Mouse (Mus musculus): Measurements from ENCODE around the gene Wdr20.
A peak's percentile ranks its signal among the peaks of the same experiment; 100 is the strongest.

Wdr20 gene

DNA sequence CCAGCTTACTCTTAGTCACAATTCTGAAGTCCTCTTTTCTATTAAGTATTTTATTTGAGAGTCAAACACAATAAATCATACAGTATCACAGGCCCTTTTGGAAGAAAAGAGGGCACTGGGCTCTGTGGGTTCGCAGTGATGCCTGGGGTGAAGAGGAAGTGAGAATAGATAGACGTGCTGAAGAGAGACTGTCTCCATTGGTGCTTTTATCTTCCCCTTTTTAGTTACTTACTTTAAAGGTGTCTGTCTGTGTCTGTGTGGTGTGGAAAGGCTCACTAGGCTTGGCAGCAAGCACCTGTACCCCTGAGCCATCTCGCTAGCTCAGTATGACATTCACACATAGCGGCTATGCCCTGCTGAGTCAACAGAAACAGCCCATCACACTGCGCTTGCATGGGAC is 40.1 kb downstream of the Wdr20 start:
- no peak for DNase-seq (ENCODE audit: low read depth)

DNA sequence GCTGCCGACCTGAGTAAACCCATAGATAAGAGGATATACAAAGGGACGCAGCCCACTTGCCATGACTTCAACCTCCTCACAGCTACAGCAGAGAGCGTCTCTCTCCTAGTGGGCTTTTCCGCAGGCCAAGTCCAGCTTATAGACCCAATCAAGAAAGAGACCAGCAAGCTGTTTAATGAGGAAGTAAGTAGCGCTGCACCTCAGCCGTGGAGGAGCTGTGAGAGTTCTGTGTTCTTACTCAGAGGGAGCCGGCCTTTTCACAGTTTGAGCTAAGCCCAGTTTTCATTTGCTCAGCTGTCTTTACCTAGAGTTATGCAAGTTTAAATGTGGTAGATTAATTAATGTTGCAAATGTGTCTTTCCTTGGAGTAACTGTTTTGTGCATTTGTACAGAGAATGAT is 41.6 kb downstream of the Wdr20 start:
- no peak for DNase-seq (ENCODE audit: low read depth)

DNA sequence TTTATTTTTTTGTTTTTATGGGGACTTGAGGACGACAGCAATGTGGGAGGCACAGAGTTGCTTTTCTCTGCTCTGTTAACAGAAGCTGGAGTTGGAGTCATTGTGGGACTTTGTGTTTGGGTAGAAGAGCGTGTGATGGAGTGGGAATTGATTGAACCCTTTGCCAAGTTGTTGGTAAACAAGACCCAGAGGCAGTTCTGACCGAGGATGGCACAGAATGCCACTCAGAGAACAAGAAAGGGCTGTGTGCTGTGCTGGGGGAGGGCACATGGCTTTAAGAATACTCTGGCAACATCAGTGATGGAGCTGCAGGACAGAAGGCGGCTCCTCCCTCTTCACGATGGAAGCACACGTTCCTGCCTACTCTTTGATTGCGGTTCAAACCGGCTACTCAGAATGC is 43.4 kb downstream of the Wdr20 start:
- no peak for DNase-seq (ENCODE audit: low read depth)

DNA sequence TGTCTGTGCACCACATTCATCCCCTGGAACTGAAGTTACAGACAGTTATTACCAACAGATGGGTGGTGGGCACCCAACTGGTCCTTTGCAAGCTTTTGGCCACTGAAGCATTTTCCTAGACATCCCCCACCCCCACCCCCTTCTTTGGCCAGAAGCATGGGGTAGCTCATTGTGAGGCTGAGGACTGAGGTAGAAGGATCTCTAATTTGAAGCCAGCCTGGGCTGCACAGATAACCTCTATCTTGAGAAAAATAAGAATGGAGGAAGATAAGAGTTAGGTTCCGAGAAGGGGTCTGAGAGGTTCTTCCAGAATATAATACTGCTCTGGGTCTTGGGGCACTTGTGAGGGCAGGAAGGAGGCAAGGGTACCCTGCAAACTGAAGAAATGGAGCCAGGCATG is 44.5 kb downstream of the Wdr20 start:
- no peak for DNase-seq (ENCODE audit: low read depth)

DNA sequence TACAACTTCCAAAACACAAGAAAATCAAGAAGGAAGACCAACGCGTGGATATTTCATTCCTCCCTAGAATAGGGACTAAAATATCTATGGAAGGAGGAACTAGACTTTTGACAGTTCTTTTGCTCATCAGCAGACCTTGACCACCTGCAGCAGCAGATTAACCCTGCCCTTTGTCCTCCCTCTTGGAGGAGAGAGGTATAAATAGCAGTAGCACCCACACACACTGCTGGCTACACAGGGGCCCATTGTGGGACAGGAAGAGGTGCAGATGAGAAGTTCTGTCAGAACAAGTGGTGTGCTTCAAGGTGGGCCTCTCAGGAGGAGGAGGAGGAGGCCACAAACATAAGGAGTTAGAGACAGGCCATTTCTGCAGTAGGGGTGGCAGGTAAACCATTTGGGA is 46.5 kb downstream of the Wdr20 start:
- DNase-seq (ENCODE audit: low read depth) = no peak

DNA sequence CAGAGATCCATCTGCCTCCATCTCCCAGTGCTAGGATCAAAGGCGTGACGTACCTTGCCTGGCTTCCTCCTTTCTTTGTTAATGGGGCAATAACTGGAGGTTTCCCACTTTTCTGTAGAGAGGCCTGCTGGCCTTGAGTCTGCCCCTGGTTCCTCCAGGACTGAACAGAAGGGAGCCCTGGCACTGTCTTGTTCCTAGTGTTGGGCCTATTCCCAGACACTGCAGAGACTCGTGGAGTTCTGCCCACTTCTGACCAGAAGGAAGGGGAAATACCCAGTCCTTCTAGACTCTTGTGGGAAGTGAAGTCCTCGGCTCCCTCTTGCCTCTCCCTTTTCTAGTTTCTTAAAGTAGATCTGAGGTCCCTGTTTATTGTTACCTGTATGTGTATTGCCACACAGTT is 48.5 kb downstream of the Wdr20 start:
- DNase-seq (ENCODE audit: low read depth) = no peak

DNA sequence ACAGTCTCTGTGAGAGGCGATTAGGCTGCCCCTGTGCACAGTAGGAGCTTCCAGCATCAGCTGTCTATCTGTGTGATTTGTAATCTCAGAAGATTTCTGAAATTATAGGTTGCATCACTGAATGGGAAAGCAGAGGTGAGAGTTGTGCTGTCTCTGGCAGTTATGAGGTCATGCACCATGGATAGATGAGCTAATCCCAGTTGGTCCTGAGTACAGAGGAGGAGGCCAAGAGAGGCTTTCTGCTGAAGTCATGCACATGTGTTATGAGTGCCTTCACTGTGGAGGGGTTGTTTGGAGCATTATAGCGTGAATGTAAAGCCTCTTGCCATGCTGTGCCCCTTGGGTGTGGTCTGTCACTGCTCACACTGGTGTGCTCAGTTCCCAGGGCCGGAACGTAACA is 52.8 kb downstream of the Wdr20 start:
- DNase-seq (ENCODE audit: low read depth) = no peak

DNA sequence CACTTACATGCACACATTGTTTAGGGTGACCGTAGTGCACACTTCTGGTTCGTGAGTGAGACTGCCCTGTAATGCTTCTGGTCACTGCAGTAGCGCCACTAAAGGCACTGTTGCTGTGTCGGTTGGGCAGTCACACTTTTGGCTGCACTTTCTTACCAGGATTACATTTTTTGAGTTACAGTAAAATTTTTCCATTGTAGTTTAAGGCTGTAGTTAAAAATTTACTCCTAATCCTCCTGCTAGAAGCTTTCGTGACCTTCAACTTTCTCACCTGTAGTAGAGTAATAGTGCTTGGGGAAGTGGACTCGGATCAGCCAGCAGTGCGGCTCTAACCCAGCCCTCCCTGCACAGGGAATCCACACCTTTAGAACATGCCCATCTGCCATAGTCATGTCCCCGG is 53.3 kb downstream of the Wdr20 start:
- DNase-seq (ENCODE audit: low read depth) = no peak

DNA sequence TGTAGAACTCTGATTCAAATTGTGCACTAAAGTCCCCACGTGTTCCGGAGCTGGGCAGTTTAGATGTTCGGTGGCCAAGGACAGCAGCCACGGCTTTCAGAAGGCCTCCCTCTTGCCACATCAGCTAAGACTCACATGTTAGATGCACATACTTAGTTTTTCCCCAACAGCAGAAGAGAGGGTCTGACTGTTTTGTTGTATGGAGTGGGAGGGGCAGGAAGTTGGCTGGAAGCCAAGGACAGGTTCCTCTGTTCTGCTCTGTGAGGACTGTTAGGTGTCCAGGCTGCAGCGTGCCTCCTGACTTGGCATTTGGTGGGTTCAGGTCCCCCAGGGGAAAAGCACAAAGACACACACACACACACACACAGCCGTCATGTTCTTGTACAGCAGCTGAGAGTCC is 57.3 kb downstream of the Wdr20 start:
- peak; percentile 53 for DNase-seq (ENCODE audit: low read depth)

DNA sequence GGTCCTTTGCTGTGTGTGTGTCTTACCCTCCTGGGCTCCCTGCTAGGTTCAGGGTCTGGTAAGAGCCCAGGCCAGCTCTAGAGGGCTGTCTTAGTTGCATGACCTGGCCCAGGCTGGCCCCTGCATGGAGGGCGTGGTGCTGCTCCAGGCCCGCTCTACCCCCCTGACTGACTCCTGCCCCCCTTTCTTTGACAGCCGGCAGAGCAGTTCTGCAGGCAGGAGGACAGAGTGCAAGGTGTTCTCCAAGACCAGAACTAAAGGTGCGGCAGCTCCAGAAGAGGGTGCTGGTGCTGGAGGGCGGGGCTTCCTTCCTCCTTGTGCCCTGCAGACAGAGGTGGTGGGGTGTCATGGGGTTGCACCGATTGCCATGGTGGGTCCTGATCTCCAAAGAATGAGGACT is 59.0 kb downstream of the Wdr20 start:
- no peak for DNase-seq (ENCODE audit: low read depth)

DNA sequence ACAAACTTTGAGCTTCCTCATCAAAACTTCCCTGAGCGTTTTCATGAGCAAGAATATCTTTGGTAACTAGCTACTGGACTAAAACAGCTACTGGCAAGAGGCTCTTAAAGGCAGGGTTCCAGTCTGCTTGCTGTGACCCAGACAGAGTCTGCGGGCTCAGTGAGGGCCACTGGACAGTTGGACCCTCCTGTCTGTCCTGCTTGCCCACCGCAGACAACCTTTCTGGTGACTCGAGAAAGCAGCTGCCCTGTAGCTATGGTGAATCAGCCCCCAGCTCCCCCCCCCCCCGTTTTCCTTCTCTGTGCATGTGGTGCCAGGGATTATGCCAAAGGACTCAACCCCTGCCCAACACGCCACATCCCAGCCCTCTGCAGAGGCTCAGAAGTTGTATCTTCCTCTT is 59.5 kb downstream of the Wdr20 start:
- no peak for DNase-seq (ENCODE audit: low read depth)

DNA sequence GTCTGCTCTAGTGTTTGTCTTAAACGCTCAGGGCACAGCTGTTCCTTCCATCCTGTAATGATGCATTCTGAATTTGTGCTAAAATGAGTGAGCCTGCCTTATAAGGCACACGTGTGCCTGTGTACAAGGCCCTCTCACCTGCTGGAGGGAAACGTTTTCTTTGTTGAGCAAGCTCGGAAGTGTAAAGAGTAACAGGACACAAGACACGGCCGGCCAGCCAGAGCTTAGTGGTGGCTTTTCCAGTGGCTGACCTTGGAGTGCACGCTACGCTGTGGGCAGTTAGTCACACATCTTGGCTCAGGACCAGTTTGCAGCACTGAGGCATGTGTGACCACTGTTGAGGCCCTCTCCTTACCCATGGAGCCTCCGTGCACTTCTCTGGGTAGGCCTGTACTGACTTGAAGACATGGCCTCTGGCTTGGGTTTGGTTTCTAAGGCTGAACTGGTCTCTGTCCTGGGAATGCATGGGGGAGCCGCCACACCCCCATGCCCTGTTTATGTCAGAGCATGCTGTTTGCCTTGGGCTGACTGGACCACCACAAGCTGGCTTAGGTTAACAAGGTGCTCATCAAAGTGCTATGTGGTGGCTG is 60.2 kb downstream of the Wdr20 start:
- DNase-seq (ENCODE audit: low read depth) = peak; percentile 97

DNA sequence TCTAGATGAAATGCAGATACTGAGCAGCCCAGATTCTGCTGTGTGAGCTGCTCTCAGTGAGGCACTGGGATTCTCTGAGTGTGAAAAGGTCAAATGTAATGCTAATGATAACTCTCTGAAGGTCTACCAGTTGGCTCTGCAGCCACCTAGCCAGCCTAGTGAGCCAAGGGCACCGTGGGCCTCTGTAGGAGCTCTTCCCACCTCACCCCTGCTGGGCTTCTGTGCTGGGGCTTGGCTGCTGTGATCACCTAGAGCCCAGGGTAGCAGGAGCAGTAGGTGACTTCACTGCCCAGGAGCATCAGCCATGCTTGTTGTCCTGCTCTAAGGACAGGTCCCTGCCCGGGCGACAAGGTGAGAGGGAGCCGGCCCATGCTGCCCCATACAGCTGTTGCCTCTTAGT is 61.5 kb downstream of the Wdr20 start:
- DNase-seq (ENCODE audit: low read depth) = no peak

DNA sequence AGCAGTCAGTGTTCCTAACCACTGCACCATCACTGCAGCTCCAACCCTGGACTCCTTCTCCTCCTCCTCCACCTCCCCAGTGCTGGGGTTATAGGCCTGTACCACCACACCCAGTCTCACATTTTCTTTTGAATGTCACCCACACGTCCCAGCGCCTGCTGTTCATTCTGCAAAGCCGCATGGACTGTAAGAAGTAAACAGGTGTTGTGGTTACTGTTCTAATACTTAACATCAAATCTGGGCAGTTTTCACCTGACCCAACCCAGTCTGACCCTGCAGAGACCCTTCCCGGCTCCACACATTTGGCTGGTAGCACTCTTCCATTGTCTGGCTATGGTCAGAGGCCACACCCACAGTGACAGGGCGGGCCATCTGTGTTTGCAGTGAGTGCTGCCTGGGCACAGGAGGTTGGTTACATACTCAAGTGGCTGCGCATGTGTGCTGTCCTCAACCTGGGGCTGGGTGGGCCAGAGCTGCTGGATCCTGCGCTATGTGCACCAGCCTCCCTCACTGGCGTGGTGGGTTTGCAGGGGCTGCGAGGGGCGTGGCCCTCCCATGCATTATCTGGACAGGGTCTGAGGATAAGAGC is 64.2 kb downstream of the Wdr20 start:
- DNase-seq (ENCODE audit: low read depth) = no peak

DNA sequence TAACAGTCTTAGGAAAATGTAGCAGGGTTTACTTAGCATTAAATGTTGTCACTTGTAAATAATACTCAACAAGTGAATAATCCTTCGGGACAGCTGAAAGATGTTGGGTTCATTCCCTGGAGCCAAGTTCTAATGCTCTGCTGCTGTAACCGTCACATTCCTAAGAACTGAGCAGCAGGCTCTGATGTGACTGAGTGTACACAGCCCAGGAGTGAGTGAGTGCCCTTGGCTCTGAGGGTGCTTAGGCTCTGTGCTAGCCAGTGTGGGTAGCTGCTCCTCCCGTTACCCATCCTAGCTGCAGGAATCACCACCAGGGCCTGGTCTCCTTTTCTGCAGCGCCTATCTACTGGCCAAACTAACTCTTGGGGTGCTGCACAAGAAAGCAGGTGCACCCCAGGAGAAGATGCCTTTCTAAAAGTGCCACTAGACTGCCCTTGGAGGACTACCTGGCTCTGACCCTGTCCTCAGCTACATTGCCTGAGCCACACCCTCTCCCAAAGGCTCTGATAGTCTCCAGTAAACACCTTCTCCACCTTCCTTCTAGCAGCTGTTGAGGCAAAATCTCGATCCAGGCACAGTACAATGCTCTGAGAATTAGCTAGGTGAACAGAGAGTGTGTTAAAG is 65.0 kb downstream of the Wdr20 start:
- DNase-seq (ENCODE audit: low read depth) = no peak

DNA sequence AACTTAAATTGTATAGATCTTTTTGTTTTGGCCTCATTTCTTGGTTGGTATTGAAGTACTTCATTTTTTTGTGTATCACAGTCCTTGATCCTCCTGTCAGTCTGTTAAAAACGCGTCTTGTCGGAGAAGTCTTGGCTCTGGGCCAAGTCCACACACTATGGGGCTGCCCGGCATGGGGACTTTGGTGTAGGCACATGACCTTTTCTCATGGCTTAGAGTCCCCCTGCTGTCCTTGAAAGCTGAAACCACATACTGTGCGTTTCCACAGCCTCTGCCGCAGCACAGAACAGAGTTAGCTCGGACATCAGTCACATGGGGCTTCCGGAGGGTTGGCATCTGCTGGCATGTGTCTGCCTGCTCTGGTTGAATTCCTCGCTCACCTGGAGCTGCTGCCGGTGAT is 66.5 kb downstream of the Wdr20 start:
- peak; percentile 40 for DNase-seq (ENCODE audit: low read depth)

DNA sequence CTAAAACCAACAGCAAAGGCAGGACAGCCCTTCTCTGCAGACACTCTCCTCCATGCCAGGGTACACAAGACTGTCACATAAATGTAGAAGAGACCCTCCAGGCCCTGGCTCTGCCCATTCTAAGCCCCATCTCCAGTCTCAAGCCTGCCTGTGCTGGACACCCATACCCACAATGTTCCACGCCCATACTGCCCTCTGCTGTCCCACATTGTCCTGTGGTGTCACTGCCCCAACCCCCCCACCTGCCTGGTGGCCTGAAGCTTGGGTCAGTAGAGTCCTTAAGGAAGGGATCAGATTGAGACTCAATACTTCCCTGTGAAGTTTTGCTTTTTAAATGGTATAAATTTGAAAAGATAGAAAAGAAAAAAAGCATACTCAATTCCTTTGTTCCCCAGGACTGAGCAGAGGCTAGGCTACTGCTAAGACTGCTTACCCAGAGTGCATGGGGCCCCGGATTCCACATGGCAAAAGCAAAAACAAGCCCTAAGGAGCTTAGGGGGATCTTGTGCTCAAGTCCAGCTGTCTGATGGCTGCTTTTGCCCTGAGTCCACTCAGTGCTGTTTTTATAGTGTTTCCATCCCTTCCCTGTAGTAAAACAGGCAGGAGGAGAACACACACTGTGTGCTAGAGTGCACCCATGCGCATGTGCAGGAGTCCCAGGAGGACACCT is 68.7 kb downstream of the Wdr20 start:
- DNase-seq (ENCODE audit: low read depth) = peak; percentile 45

DNA sequence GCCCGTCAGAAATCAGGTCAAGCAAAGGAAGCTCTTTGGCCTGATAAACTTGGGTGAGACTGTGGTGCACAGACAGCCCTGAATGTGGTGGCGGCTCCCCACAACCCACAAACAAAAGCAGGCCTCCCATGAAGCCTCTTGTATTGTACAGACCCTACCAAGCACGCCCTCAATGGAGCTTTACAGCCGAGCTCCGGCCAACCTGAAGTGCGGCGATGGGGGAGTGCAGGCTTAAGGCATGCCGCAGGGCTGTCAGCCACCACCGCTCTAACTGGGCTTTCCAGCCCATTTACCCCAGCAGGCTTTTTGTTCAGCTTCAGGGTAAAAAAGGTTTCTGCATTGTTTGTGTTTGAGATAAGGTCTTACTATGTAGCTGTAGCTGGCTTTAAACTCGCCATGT is 70.7 kb downstream of the Wdr20 start:
- DNase-seq (ENCODE audit: low read depth) = no peak

DNA sequence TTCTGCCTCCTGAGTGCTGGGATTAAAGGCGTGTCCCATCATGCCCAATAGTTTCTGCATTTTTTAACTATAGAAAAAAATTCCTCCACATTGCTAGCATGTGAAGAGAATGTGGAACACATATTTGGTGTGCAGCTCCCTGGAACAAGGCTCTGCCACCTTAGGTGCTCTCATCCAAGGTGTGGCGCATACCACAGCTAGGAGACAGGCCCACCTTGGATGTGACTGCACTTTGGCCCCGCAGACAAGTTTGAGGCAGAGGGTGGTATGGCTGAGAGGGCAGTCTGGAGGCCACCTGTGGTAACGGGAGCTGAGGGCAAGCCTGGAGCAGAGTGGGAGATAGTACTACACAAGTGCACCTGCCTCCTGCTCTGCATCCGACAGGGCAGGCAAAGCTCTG is 71.1 kb downstream of the Wdr20 start:
- DNase-seq (ENCODE audit: low read depth) = no peak

DNA sequence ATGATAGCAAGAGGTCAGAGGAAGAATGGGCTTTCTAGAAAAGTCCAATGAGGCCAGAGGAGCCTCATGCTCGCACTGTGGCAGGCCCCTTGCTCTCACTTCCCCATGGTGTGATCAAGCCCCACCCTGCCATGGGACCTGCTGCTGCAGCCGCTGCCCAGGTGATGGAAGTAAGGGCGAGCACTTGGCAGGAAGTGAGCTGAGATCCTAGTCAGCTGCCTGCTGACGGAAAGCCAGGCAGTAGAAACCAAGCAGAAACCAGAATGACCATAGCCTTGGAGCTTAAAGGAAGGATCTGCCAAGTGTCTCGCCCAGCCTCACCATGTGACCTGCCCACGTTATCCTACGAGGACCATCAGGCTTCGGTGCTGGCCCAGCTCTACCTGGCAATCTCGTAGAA is 75.4 kb downstream of the Wdr20 start:
- DNase-seq (ENCODE audit: low read depth) = no peak

DNA sequence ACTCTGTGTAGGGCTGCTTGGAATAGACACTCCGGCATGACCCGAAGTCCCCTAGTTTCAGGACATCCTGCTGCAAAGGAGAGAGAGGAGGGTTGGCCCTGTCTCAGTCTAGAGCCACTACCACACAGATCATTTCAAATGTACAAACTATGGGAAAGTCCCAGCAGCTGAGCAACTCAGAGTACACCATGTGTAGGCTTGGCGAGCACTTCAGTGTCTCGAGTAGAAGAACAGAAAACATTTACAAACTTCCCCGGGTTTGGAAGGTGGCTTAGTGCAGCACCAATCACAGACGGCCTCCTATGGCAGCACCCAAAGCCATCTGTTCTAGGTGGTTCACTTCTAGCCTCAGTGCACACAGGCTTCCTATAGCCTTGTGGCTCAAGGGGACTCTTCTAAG is 75.9 kb downstream of the Wdr20 start:
- no peak for DNase-seq (ENCODE audit: low read depth)

DNA sequence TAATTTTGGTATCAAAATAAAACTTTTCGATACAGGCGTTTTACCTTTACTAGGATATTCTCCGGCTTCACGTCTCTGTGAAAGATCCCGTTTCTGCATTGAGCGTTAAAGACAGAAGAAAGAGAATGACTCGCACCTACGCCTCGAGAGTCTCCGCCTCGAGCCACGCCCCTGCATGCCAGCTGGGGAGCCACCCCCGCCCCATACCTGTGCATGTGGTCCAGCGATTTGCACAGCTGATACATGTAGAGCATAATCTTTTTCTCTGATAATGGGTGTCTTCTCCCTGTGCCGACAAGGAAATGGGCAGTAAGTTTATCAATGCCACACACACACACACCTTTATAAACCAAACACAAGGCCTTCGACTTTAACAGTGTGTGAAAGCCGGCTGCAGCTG is 77.2 kb downstream of the Wdr20 start:
- no peak for DNase-seq (ENCODE audit: low read depth)

DNA sequence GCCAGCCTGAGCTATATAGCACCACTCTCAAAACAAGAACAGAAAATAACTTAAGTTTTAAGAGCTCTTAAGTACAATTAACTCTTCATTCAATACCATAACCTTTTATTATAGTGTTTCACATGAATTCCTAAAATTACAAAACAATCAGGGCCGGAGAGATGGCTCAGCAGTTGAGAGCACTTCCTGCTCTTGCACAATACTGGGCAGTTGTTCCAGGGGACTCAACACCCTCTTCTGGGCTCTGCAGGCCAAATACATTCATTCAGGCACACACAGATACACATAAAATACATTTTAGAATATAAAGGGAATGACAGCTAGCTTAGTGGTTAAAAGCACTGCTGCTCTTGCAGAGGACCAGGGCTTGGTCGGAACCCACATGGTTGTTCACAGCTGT is 79.1 kb downstream of the Wdr20 start:
- DNase-seq (ENCODE audit: low read depth) = peak; percentile 75

DNA sequence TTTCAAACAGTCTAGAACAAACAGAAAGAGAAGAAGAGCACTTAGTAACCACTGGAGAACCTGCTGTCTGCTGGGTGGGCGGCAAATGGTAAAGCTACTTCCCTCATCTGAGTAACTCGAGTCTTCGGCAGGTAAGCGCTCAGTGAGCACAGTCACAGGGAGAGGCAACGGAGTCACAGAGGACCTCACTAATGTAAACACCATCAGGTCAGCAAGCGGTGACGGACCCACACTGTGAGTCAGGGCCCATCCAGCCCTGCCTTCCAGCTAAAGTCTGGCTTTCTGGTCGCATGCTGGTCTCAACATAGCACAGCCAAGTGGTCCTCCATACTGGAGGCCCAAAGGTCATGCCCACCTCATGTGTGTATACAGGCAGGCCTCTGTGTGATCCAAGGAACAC is 81.6 kb downstream of the Wdr20 start:
- no peak for DNase-seq (ENCODE audit: low read depth)
